Mouse (Mus musculus) heart, adult 2 months (tissue): ENCODE results near the gene Grik4. TPM values are rescaled to one million over a fixed set of nuclear protein-coding genes. Genes with fewer than 3 reads are reported as not detected.

Experiments used
- DNase-seq, 2 experiments: peaks; one replicate each; pipeline ENCODE4 v3.0.0; 2021
- H3K27ac ChIP-seq: fragments of 200-600 bp; 2 replicates; pipeline ENCODE4 v1.8.1; 2022
- H3K27me3 ChIP-seq: fragments of 200-500 bp; 2 replicates; pipeline ENCODE4 v1.6.1; 2012; ENCODE audit warnings: mild to moderate bottlenecking, low read length, inconsistent platforms, mixed read lengths; ENCODE audit not compliant: control insufficient read depth, insufficient read depth
- H3K36me3 ChIP-seq: fragments of 200-500 bp; 2 replicates; pipeline ENCODE4 v1.6.1; 2012; ENCODE audit warnings: low read length, inconsistent platforms; ENCODE audit not compliant: control insufficient read depth, insufficient read depth
- H3K4me1 ChIP-seq: fragments of 200-500 bp; 2 replicates; pipeline ENCODE4 v1.6.1; 2011; ENCODE audit warnings: low read length; ENCODE audit not compliant: control insufficient read depth, insufficient read depth
- H3K4me3 ChIP-seq: fragments of 200-600 bp; 2 replicates; pipeline ENCODE4 v1.8.1; 2022
- H3K79me2 ChIP-seq: fragments of 200-500 bp; replicated peaks from 2 replicates; pipeline ENCODE4 v1.6.1; 2012; ENCODE audit warnings: mild to moderate bottlenecking, inconsistent platforms, low read length, moderate library complexity, mixed read lengths; ENCODE audit not compliant: control insufficient read depth, insufficient read depth
- H3K9ac ChIP-seq: fragments of 200-500 bp; 2 replicates; pipeline ENCODE4 v1.6.1; 2012; ENCODE audit warnings: low read depth, mild to moderate bottlenecking, control low read depth, inconsistent platforms, low read length, mixed read lengths
- CTCF ChIP-seq: fragments of 200-600 bp; IDR thresholded peaks from 2 replicates; pipeline ENCODE4 v1.8.1; 2022; ENCODE audit warnings: antibody characterized with exemption, mild to moderate bottlenecking, moderate library complexity
- EP300 ChIP-seq: fragments of 200-500 bp; IDR thresholded peaks from 2 replicates; pipeline ENCODE4 v1.6.1; 2011; ENCODE audit warnings: low read depth, low read length, control low read depth; ENCODE audit not compliant: insufficient read depth
- POLR2A ChIP-seq: fragments of 200-500 bp; IDR thresholded peaks from 2 replicates; pipeline ENCODE4 v1.6.1; 2011; ENCODE audit warnings: mild to moderate bottlenecking, low read depth, low read length, control low read depth; ENCODE audit not compliant: insufficient read depth
- WGBS: fragments of 180-500 bp; shearing (Covaris S2); methylation state at CpG from one replicate; pipeline ENCODE4 v1.1.7; 2018; 5-methylcytosine and 5-hydroxymethylcytosine counted together
- intact Hi-C: fragments of 180-260 bp; cut with DNase I; formaldehyde crosslinking; loops from one replicate; pipeline ENCODE4 v1.15.1; 2025
- polyA plus RNA-seq: library from polyadenylated mRNA; depleted of rRNA; stranded (reverse); fragments of >200 nt; gene quantifications from 2 replicates; pipeline ENCODE4 v1.2.3, GENCODE M21; 2012
- total RNA-seq, 2 experiments: library from RNA; stranded (reverse); gene quantifications; 2 replicates each; pipeline ENCODE4 v1.2.3; 2021

The Grik4 gene
- total and polyA plus RNA-seq, 3 experiments, result 0.02 to 0.09 TPM; not detected in 1

GRCm38 (mm10) chr9:42490589-42491382 lies 453.5 kb downstream of the Grik4 start:
- Histone ChIP-seq H3K36me3 (no peaks in the 10 kb centered on the region), H3K9ac (no peak overlapping the region), H3K4me1 (no peaks in the 10 kb centered on the region), H3K4me3 (no peak overlapping the region), H3K27ac (no peak overlapping the region), H3K79me2 (no peaks in the 10 kb centered on the region), H3K27me3 (0 out of 2 replicates have a peak, but pooled peaks cover 2% of the 10 kb centered on the region)
- TF ChIP-seq POLR2A (no peak), CTCF (no peak), EP300 (no peak)
- intact Hi-C loops, result no loop called here
- no peak for DNase-seq
- 80% methylated on average over 16 of the region's 16 CpGs for WGBS

DNA sequence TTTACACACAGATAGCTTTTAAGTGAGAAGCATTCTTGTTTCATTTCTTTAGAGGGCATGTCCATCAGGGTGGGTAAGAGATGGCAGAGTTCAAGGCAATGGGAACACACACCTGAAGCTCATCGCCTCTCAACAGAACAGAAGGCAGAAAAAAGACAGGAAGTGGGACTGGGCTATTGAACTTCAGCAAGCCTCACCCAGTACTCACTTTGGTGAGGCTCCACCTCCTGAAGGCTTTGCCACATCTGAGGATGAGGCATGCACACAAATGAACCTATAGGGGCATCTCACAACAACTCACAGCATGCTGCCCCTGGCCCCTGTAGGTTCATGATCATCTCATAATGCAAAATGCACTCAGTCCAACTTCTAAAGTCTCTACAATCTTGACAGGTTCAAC lies 456.2 kb downstream of the Grik4 start:
- intact Hi-C loops, result no loop called here
- Histone ChIP-seq H3K9ac (no peak overlapping the region), H3K4me3 (no peak overlapping the region), H3K27me3 (no peaks in the 10 kb centered on the region), H3K27ac (no peak overlapping the region), H3K36me3 (no peaks in the 10 kb centered on the region), H3K4me1 (no peaks in the 10 kb centered on the region), H3K79me2 (no peaks in the 10 kb centered on the region)
- no peak for TF ChIP-seq CTCF
- no peak for TF ChIP-seq EP300
- no peak for TF ChIP-seq POLR2A
- no peak for DNase-seq
- 90% methylated on average over 1 of the region's 1 CpGs for WGBS

DNA sequence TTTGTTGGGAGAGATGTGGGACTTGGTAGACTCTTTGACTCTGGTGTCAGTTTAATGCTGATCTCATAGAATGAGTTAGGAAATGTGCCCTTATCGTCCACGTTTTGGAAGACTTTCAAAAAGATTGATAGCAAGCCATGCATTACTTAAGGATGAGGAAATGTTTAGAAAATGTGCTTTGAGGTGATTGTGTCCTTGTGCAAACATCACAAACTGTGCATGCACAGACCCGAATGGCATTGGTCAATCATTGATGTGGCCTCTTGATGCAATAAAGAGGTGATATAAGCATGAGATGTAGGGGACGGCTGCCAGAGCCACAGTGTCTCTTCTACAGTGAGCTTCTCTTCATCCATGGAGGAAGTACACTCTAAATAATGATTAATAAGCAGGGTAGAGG lies 457.4 kb downstream of the Grik4 start:
- no peak overlapping the region for H3K27ac ChIP-seq
- no peak for DNase-seq
- TF ChIP-seq POLR2A (no peak), EP300 (no peak), CTCF (no peak)
- H3K4me1 ChIP-seq, result no peaks in the 10 kb centered on the region
- no peaks in the 10 kb centered on the region for H3K36me3 ChIP-seq
- no peak overlapping the region for H3K4me3 ChIP-seq
- 37% methylated on average over 4 of the region's 4 CpGs for WGBS
- intact Hi-C loops, result no loop called here
- H3K9ac ChIP-seq, result no peak overlapping the region
- no peaks in the 10 kb centered on the region for H3K79me2 ChIP-seq
- H3K27me3 ChIP-seq, result no peaks in the 10 kb centered on the region

- Histone ChIP-seq H3K79me2 (no peaks in the 10 kb centered on the region), H3K36me3 (no peaks in the 10 kb centered on the region), H3K4me3 (no peak overlapping the region), H3K9ac (no peak overlapping the region), H3K27ac (no peak overlapping the region), H3K4me1 (no peaks in the 10 kb centered on the region), H3K27me3 (no peaks in the 10 kb centered on the region)
- no peak for DNase-seq
- intact Hi-C loops, result no loop called here
- 94% methylated on average over 1 of the region's 1 CpGs for WGBS
- TF ChIP-seq EP300 (no peak), POLR2A (no peak), CTCF (no peak)
Measured at GRCm38 (mm10) chr9:42484667-42485066, 459.6 kb downstream of the Grik4 start.

DNA sequence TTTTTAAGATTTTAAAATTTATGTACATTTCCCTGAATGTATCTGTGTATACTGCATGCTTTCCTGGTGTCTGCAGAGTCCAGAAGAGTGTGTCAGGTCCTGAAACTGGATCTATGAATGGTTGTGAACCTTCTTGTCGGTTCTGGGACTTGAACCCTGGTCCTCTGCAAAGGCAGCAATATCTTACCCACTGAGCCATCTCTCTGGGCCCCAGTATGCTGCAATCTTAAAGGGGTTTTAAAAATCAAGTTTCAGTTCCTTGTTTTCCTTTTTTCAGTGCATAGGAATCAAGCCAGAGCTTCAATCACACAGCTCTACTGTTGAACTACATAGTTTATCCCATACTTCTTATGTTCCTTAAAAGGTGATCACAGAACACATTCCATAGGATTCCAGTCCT lies 461.3 kb downstream of the Grik4 start:
- no peak overlapping the region for H3K9ac ChIP-seq
- WGBS, result 84% methylated on average over 1 of the region's 1 CpGs
- H3K36me3 ChIP-seq, result no peaks in the 10 kb centered on the region
- no peak overlapping the region for H3K27ac ChIP-seq
- DNase-seq, result no peak
- intact Hi-C loops, result no loop called here
- H3K4me1 ChIP-seq, result no peaks in the 10 kb centered on the region
- H3K4me3 ChIP-seq, result no peak overlapping the region
- no peaks in the 10 kb centered on the region for H3K27me3 ChIP-seq
- no peaks in the 10 kb centered on the region for H3K79me2 ChIP-seq
- TF ChIP-seq EP300 (no peak), POLR2A (no peak), CTCF (no peak)

DNA sequence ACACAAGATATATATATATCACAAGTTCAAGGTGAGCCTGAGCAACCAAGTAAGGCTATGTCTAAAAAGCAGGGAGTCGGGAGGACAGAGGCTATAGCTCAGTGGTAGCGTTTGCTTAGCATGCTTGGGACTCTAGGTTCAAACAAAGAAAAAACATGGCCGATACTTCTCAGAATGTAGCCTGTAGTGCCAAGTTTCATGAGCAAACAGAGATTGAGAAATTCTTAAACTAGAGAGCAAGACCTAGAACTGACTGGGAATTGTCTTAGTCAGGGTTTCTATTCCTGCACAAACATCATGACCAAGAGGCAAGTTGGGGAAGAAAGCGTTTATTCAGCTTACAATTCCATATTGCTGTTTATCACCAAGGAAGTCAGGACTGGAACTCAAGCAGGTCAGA lies 468.1 kb downstream of the Grik4 start:
- Histone ChIP-seq H3K79me2 (no peaks in the 10 kb centered on the region), H3K36me3 (no peaks in the 10 kb centered on the region), H3K4me1 (peaks cover 3% of the 10 kb centered on the region; the same call in 1 of the 2 replicates), H3K4me3 (no peak overlapping the region), H3K27ac (no peak overlapping the region), H3K9ac (no peak overlapping the region), H3K27me3 (no peaks in the 10 kb centered on the region)
- TF ChIP-seq POLR2A (no peak), CTCF (no peak), EP300 (no peak)
- intact Hi-C loops, result no loop called here
- WGBS, result 81% methylated on average over 4 of the region's 4 CpGs
- no peak for DNase-seq
